Mouse (Mus musculus): ENCODE measurements around the gene Nol10. TPM values are rescaled to one million over a fixed set of nuclear protein-coding genes. Genes with fewer than 3 reads are reported as not detected.

Nol10 gene
- total RNA-seq, 1 experiment: 22.3 TPM

GRCm38 (mm10) chr12:17324549-17325470 is 23.4 kb upstream of the Nol10 start:
- no peaks in the 10 kb centered on the region for H3K9me3 ChIP-seq (ENCODE audit: control insufficient read depth, insufficient read depth, low read depth, low read length)

DNA sequence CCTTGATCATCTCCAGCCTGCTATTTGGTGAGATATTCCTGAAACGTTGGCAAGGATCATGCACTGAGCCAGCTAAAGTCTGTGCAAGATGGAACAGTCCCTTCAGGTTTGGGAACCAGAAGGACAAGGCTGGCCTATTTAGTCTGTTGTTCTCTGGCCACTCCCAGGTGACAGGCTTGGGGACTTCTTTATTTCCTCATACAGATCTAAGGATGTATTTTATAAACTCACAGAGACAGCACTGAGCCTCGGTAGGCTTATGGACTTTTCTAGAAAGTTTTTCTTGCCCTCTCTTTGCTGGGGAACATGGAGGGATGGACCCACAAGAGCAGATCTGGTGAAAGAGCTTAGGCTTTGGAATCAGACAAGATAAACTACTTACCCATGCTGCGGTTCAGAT is 19.0 kb upstream of the Nol10 start, which contains the start of gene Atp6v1c2:
Atp6v1c2 (minus strand) TSS at position 101 of the 400 bp plus-strand sequence.
- no peak within 1 kb of the TSS for H3K4me3 ChIP-seq (ENCODE audit: insufficient read depth in 1 of 2, low read depth in 1 of 2, low read length in 2 of 2, poor library complexity in 1 of 2, severe bottlenecking in 1 of 2)
- no peak within 1 kb of the TSS for H3K27ac ChIP-seq (ENCODE audit: insufficient read depth, low read depth, low read length, poor library complexity, severe bottlenecking)
- H3K4me1 ChIP-seq (ENCODE audit: control insufficient read depth in 2 of 2, insufficient read depth in 2 of 2, low read length in 2 of 2, poor library complexity in 1 of 2): peaks cover 0 to 3% of the 10 kb centered on the region in 2 experiments; a peak in 1 of 4 replicates
- H3K9ac ChIP-seq (ENCODE audit: insufficient read depth, low read depth, low read length, poor library complexity, severe bottlenecking): no peak within 1 kb of the TSS
- no peak for TF ChIP-seq ZC3H11A (IDR thresholded peaks at IDR 0.05; ENCODE audit: borderline replicate concordance, low read depth, low read length)
- TF ChIP-seq CHD2 (IDR thresholded peaks at IDR 0.05; ENCODE audit: low read depth, low read length): no peak
- TF ChIP-seq MAFK (IDR thresholded peaks at IDR 0.05; ENCODE audit: insufficient read depth, low read depth, low read length): no peak
- no peak for TF ChIP-seq ZNF384 (IDR thresholded peaks at IDR 0.05; ENCODE audit: low read depth, low read length)
- TF ChIP-seq HCFC1 (IDR thresholded peaks at IDR 0.05; ENCODE audit: borderline replicate concordance, insufficient read depth, low read length): no peak
- no peaks in the 10 kb centered on the region for H3K36me3 ChIP-seq (ENCODE audit: control insufficient read depth, insufficient read depth, low read length, poor library complexity, severe bottlenecking)
- no peaks in the 10 kb centered on the region for H3K9me3 ChIP-seq (ENCODE audit: control insufficient read depth, insufficient read depth, low read depth, low read length)
- no peak for DNase-seq (ENCODE audit: low read depth, low spot score)
- in situ Hi-C loops (cut with MboI; ENCODE audit: low sequenced_read_pairs in 2 of 2, unreplicated experiment in 2 of 2): no loop called here

More at GRCm38 (mm10) chr12:17324549-17325470, 23.4 kb upstream of the Nol10 start:
- H3K27ac ChIP-seq (ENCODE audit: insufficient read depth, low read depth, low read length, poor library complexity, severe bottlenecking): no peak overlapping the region
- no peak for TF ChIP-seq CHD2 (IDR thresholded peaks at IDR 0.05; ENCODE audit: low read depth, low read length)
- no peak for TF ChIP-seq HCFC1 (IDR thresholded peaks at IDR 0.05; ENCODE audit: borderline replicate concordance, insufficient read depth, low read length)
- TF ChIP-seq ZNF384 (IDR thresholded peaks at IDR 0.05; ENCODE audit: low read depth, low read length): no peak
- TF ChIP-seq MAFK (IDR thresholded peaks at IDR 0.05; ENCODE audit: insufficient read depth, low read depth, low read length): no peak
- TF ChIP-seq ZC3H11A (IDR thresholded peaks at IDR 0.05; ENCODE audit: borderline replicate concordance, low read depth, low read length): no peak
- H3K36me3 ChIP-seq (ENCODE audit: control insufficient read depth, insufficient read depth, low read length, poor library complexity, severe bottlenecking): no peaks in the 10 kb centered on the region
- no peak for DNase-seq (ENCODE audit: low read depth, low spot score)
- in situ Hi-C loops (cut with MboI; ENCODE audit: low sequenced_read_pairs in 2 of 2, unreplicated experiment in 2 of 2): no loop called here
- no peak overlapping the region for H3K9ac ChIP-seq (ENCODE audit: insufficient read depth, low read depth, low read length, poor library complexity, severe bottlenecking)
- peak overlapping the region; percentile 60 to 73 for H3K4me3 ChIP-seq (ENCODE audit: insufficient read depth in 1 of 2, low read depth in 1 of 2, low read length in 2 of 2, poor library complexity in 1 of 2, severe bottlenecking in 1 of 2)
- peaks cover 0 to 3% of the 10 kb centered on the region in 2 experiments; a peak in 1 of 4 replicates for H3K4me1 ChIP-seq (ENCODE audit: control insufficient read depth in 2 of 2, insufficient read depth in 2 of 2, low read length in 2 of 2, poor library complexity in 1 of 2)

GRCm38 (mm10) chr12:17333459-17333858 is 14.8 kb upstream of the Nol10 start:
- Histone ChIP-seq H3K4me3 (ENCODE audit: insufficient read depth in 1 of 2, low read depth in 1 of 2, low read length in 2 of 2, poor library complexity in 1 of 2, severe bottlenecking in 1 of 2) (no peak overlapping the region), H3K36me3 (ENCODE audit: control insufficient read depth, insufficient read depth, low read length, poor library complexity, severe bottlenecking) (no peaks in the 10 kb centered on the region), H3K9ac (ENCODE audit: insufficient read depth, low read depth, low read length, poor library complexity, severe bottlenecking) (no peak overlapping the region), H3K9me3 (ENCODE audit: control insufficient read depth, insufficient read depth, low read depth, low read length) (no peaks in the 10 kb centered on the region), H3K4me1 (ENCODE audit: control insufficient read depth in 2 of 2, insufficient read depth in 2 of 2, low read length in 2 of 2, poor library complexity in 1 of 2) (no peaks in the 10 kb centered on the region), H3K27ac (ENCODE audit: insufficient read depth, low read depth, low read length, poor library complexity, severe bottlenecking) (no peak overlapping the region)
- TF ChIP-seq ZC3H11A (IDR thresholded peaks at IDR 0.05; ENCODE audit: borderline replicate concordance, low read depth, low read length) (no peak), ZNF384 (IDR thresholded peaks at IDR 0.05; ENCODE audit: low read depth, low read length) (no peak), HCFC1 (IDR thresholded peaks at IDR 0.05; ENCODE audit: borderline replicate concordance, insufficient read depth, low read length) (no peak), CHD2 (IDR thresholded peaks at IDR 0.05; ENCODE audit: low read depth, low read length) (no peak), MAFK (IDR thresholded peaks at IDR 0.05; ENCODE audit: insufficient read depth, low read depth, low read length) (no peak)
- in situ Hi-C loops (cut with MboI; ENCODE audit: low sequenced_read_pairs in 2 of 2, unreplicated experiment in 2 of 2): no loop called here
- no peak for DNase-seq (ENCODE audit: low read depth, low spot score)

DNA sequence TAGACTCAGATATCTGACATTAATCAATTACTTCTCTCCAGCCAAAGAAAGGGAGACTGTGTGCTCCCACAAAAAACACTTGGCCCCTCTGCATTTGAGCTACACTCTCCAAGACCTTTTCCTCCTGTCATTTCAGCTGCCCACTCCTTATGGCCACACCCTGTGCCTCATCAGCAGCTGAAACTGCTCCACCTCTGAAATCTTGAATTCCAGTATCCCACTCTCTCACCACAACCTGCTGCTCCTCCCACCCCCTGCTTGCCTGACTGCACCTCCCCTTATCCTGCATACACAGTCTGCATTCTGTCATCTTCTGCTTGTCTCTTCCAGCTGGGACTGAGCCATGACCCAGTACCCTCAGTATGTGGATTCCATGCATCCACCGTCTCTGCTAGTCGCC is 9.9 kb upstream of the Nol10 start:
- no peak for DNase-seq (ENCODE audit: low read depth, low spot score)
- H3K36me3 ChIP-seq (ENCODE audit: control insufficient read depth, insufficient read depth, low read length, poor library complexity, severe bottlenecking): no peaks in the 10 kb centered on the region
- H3K27ac ChIP-seq (ENCODE audit: insufficient read depth, low read depth, low read length, poor library complexity, severe bottlenecking): no peak overlapping the region; the same call in 1 of the 2 replicates
- no peaks in the 10 kb centered on the region for H3K9me3 ChIP-seq (ENCODE audit: control insufficient read depth, insufficient read depth, low read depth, low read length)
- H3K9ac ChIP-seq (ENCODE audit: insufficient read depth, low read depth, low read length, poor library complexity, severe bottlenecking): no peak overlapping the region
- in situ Hi-C loops (cut with MboI; ENCODE audit: low sequenced_read_pairs in 2 of 2, unreplicated experiment in 2 of 2): no loop called here
- H3K4me1 ChIP-seq (ENCODE audit: control insufficient read depth in 2 of 2, insufficient read depth in 2 of 2, low read length in 2 of 2, poor library complexity in 1 of 2): no peaks in the 10 kb centered on the region
- no peak overlapping the region for H3K4me3 ChIP-seq (ENCODE audit: insufficient read depth in 1 of 2, low read depth in 1 of 2, low read length in 2 of 2, poor library complexity in 1 of 2, severe bottlenecking in 1 of 2)
- no peak for TF ChIP-seq ZNF384 (IDR thresholded peaks at IDR 0.05; ENCODE audit: low read depth, low read length)
- no peak for TF ChIP-seq CHD2 (IDR thresholded peaks at IDR 0.05; ENCODE audit: low read depth, low read length)
- no peak for TF ChIP-seq ZC3H11A (IDR thresholded peaks at IDR 0.05; ENCODE audit: borderline replicate concordance, low read depth, low read length)
- no peak for TF ChIP-seq MAFK (IDR thresholded peaks at IDR 0.05; ENCODE audit: insufficient read depth, low read depth, low read length)
- no peak for TF ChIP-seq HCFC1 (IDR thresholded peaks at IDR 0.05; ENCODE audit: borderline replicate concordance, insufficient read depth, low read length)

All from ES-E14 (cell line).